In the genomic region with DNA sequence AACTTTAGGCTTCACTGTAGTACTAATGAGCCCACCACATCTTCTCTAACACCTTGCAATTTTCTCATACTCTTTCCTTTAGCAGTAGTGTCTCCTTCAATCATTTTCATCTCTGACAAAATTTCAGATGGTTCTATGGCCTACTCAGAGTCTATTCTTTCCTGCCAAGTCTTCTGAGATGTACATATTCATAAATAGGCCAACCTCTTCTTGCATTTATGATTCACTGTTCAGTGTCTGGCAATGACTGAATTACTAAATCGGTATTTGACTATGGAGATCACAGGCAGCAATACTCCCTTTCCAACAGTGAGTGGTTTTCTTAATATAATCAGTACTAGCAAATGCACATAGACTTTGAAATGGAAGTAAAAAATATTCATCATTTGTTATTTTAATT, we compare ENCODE assay signal across 12 mouse cellular contexts.
"Had no signal": no experiment of that assay in that cellular context is flagged by ENCODE, and none has a peak within 500 bp of the region (broad histone marks: within the 10 kb centered on the region; RNA-seq: fewer than 3 reads in every experiment).

No protein-coding gene starts in this region.

- DNase-seq: retina, postnatal 1 day; right cerebral cortex, adult 18-20 months; right cerebral cortex, postnatal 14 days; right cerebral cortex, postnatal 25 days; right cerebral cortex, postnatal 4 days; spleen, adult 18-20 months; thymus, adult 18-20 months; thymus, adult 2 months; thymus, postnatal 14 days; thymus, postnatal 25 days; thymus, postnatal 36 days; thymus, postnatal 4 days had no signal
